Mouse (Mus musculus) stomach, postnatal 0 days (tissue): ENCODE measurements around the gene Cyp21a1.

Experiments
- CTCF ChIP-seq: IDR thresholded peaks from 2 replicates; pipeline ENCODE4 v1.5.1; 2016; ENCODE audit warnings: antibody characterized with exemption, low read depth, mild to moderate bottlenecking, moderate library complexity
- EP300 ChIP-seq: optimal IDR thresholded peaks from 2 replicates; pipeline ENCODE3; 2016; ENCODE audit warnings: antibody characterized with exemption

DNA sequence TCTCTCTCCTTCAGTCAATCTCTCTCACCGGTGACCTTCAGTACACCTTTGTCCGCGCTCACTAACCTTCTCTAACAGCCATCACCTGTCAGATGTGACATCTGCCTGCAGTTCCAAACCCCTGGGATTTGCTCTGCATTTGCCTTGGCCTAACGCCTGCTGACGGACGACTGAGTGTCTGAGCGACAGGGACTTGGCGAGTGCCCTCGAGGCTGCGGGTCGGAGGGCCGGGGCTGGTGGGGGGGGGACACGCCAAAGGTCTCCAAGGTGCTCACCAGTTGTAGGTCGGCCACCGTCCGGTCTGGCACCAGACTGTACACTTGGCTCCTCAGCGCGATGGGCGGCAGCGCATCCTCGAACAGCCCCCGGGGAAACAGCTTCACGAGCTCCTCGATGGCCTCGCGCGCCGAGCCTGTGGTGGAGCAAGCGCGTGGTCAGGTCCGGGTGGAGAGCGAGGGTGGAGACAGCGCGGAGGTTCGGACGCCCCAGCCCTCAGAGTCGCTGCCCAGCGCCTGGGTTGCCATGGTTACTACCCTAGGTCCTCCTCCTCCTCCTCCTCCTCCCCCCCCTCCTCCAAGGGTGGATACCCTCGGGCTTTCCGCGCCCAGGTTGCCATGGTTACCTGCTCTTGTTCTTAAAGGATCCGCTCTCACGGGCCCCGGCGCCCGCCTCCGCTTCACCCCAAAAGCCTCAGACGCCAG, 31.9 kb upstream of the Cyp21a1 start:
- no peak for TF ChIP-seq CTCF
- TF ChIP-seq EP300: no peak
